Mouse (Mus musculus): Measurements from ENCODE around the gene Snap23. TPM values are rescaled to one million over a fixed set of nuclear protein-coding genes. Genes with fewer than 3 reads are reported as not detected.

The Snap23 gene
- polyA plus RNA-seq, 1 experiment from 2014 or later: 38.1 TPM

- no peak overlapping the region for H3K4me2 ChIP-seq (replicated peaks)
- no peak overlapping the region for H3K9ac ChIP-seq (replicated peaks)
- no peaks in the 10 kb centered on the region for H3K27me3 ChIP-seq
- H3K4me3 ChIP-seq: no peak overlapping the region
- WGBS: 93% methylated on average over 2 of the region's 2 CpGs
- ATAC-seq (ENCODE audit: low FRiP score, low read depth): no peak
- no peaks in the 10 kb centered on the region for H3K4me1 ChIP-seq
- H3K9me3 ChIP-seq: no peaks in the 10 kb centered on the region
- peaks cover 61% of the 10 kb centered on the region for H3K36me3 ChIP-seq
- no peak overlapping the region for H3K27ac ChIP-seq (replicated peaks)
These were observed 30.3 kb downstream of the Snap23 start for GRCm38 (mm10) chr2:120597734-120598133.

GRCm38 (mm10) chr2:120599506-120599905 lies 32.0 kb downstream of the Snap23 start:
- H3K4me3 ChIP-seq: no peak overlapping the region
- no peaks in the 10 kb centered on the region for H3K27me3 ChIP-seq
- no peaks in the 10 kb centered on the region for H3K9me3 ChIP-seq
- ATAC-seq (ENCODE audit: low FRiP score, low read depth): no peak
- H3K27ac ChIP-seq (replicated peaks): no peak overlapping the region
- no peaks in the 10 kb centered on the region for H3K4me1 ChIP-seq
- H3K9ac ChIP-seq (replicated peaks): no peak overlapping the region
- 94% methylated on average over 4 of the region's 4 CpGs for WGBS
- no peak overlapping the region for H3K4me2 ChIP-seq (replicated peaks)
- H3K36me3 ChIP-seq: peaks cover 59% of the 10 kb centered on the region

- H3K9me3 ChIP-seq: no peaks in the 10 kb centered on the region
- no peak overlapping the region for H3K4me2 ChIP-seq (replicated peaks)
- 90% methylated on average over 6 of the region's 6 CpGs for WGBS
- H3K4me3 ChIP-seq: no peak overlapping the region
- no peak overlapping the region for H3K9ac ChIP-seq (replicated peaks)
- no peaks in the 10 kb centered on the region for H3K27me3 ChIP-seq
- ATAC-seq (ENCODE audit: low FRiP score, low read depth): no peak
- H3K27ac ChIP-seq (replicated peaks): no peak overlapping the region
- H3K4me1 ChIP-seq: peaks cover 17% of the 10 kb centered on the region
- peaks cover 20% of the 10 kb centered on the region; the same call in 1 of the 2 replicates for H3K36me3 ChIP-seq
These were observed 38.7 kb downstream of the Snap23 start for GRCm38 (mm10) chr2:120606021-120606690.

GRCm38 (mm10) chr2:120608830-120609723 lies 41.6 kb downstream of the Snap23 start, which contains the start of the genes Haus2 and Lrrc57:
TSS of gene Haus2 (plus strand) at chr2:120609383.
TSS of gene Lrrc57 (minus strand) at chr2:120609520.
- peak; percentile 94 for ATAC-seq (ENCODE audit: low FRiP score, low read depth)
- WGBS: under 1% methylated on average over 52 of the region's 52 CpGs

GRCm38 (mm10) chr2:120616279-120617163 lies 49.0 kb downstream of the Snap23 start:
- H3K36me3 ChIP-seq: peaks cover 56% of the 10 kb centered on the region
- H3K4me2 ChIP-seq (replicated peaks): no peak overlapping the region
- no peaks in the 10 kb centered on the region for H3K9me3 ChIP-seq
- no peaks in the 10 kb centered on the region for H3K27me3 ChIP-seq
- no peak overlapping the region for H3K4me3 ChIP-seq
- no peaks in the 10 kb centered on the region for H3K4me1 ChIP-seq
- H3K9ac ChIP-seq (replicated peaks): no peak overlapping the region
- H3K27ac ChIP-seq (replicated peaks): no peak overlapping the region
- no peak for ATAC-seq (ENCODE audit: low FRiP score, low read depth)
- 91% methylated on average over 5 of the region's 5 CpGs for WGBS

More at GRCm38 (mm10) chr2:120608830-120609723, 41.6 kb downstream of the Snap23 start, which contains the start of the genes Haus2 and Lrrc57:
- Histone ChIP-seq H3K36me3 (peaks cover 26% of the 10 kb centered on the region), H3K9me3 (no peaks in the 10 kb centered on the region), H3K4me1 (peaks cover 17% of the 10 kb centered on the region), H3K4me3 (peak within 1 kb of the TSS; percentile 86), H3K27ac (replicated peaks) (peak within 1 kb of the TSS; percentile 88), H3K27me3 (no peaks in the 10 kb centered on the region), H3K9ac (replicated peaks) (peak within 1 kb of the TSS; percentile 81), H3K4me2 (replicated peaks) (peak within 1 kb of the TSS; percentile 82)

- no peak overlapping the region for H3K27ac ChIP-seq (replicated peaks)
- H3K9ac ChIP-seq (replicated peaks): no peak overlapping the region
- ATAC-seq (ENCODE audit: low FRiP score, low read depth): no peak
- no peaks in the 10 kb centered on the region for H3K27me3 ChIP-seq
- no peaks in the 10 kb centered on the region for H3K9me3 ChIP-seq
- peaks cover 42% of the 10 kb centered on the region for H3K36me3 ChIP-seq
- no peak overlapping the region for H3K4me2 ChIP-seq (replicated peaks)
- 83% methylated on average over 1 of the region's 1 CpGs for WGBS
- no peak overlapping the region for H3K4me3 ChIP-seq
- H3K4me1 ChIP-seq: no peaks in the 10 kb centered on the region
These were observed 52.1 kb downstream of the Snap23 start for GRCm38 (mm10) chr2:120619538-120619937.

GRCm38 (mm10) chr2:120622920-120623319 lies 55.4 kb downstream of the Snap23 start:
- H3K4me1 ChIP-seq: no peaks in the 10 kb centered on the region
- H3K4me3 ChIP-seq: no peak overlapping the region
- no peaks in the 10 kb centered on the region for H3K27me3 ChIP-seq
- no peak overlapping the region for H3K9ac ChIP-seq (replicated peaks)
- H3K4me2 ChIP-seq (replicated peaks): no peak overlapping the region
- no peaks in the 10 kb centered on the region for H3K9me3 ChIP-seq
- no peak for ATAC-seq (ENCODE audit: low FRiP score, low read depth)
- H3K36me3 ChIP-seq: peaks cover 21% of the 10 kb centered on the region
- no peak overlapping the region for H3K27ac ChIP-seq (replicated peaks)

- Histone ChIP-seq H3K9me3 (no peaks in the 10 kb centered on the region), H3K9ac (replicated peaks) (no peak overlapping the region), H3K36me3 (no peaks in the 10 kb centered on the region), H3K27ac (replicated peaks) (0 out of 2 replicates have a peak overlapping the region, but pooled peaks have one; percentile 15), H3K27me3 (0 out of 2 replicates have a peak, but pooled peaks cover 4% of the 10 kb centered on the region), H3K4me3 (peak overlapping the region; percentile 58), H3K4me1 (0 out of 2 replicates have a peak, but pooled peaks cover 7% of the 10 kb centered on the region), H3K4me2 (replicated peaks) (peak overlapping the region; percentile 60)
- peak; percentile 48; the same call in 1 of the 2 replicates for ATAC-seq (ENCODE audit: low FRiP score, low read depth)
- 35% methylated on average over 10 of the region's 10 CpGs for WGBS
These were observed 60.8 kb downstream of the Snap23 start for GRCm38 (mm10) chr2:120628076-120628865.

GRCm38 (mm10) chr2:120628886-120629735 lies 61.6 kb downstream of the Snap23 start, which contains the start of gene Stard9:
TSS of gene Stard9 (plus strand) at chr2:120629121.
- H3K4me1 ChIP-seq: 0 out of 2 replicates have a peak, but pooled peaks cover 7% of the 10 kb centered on the region
- peak within 1 kb of the TSS; percentile 60 for H3K4me2 ChIP-seq (replicated peaks)
- H3K27ac ChIP-seq (replicated peaks): peak within 1 kb of the TSS; percentile 54; the same call in 1 of the 2 replicates
- H3K9me3 ChIP-seq: no peaks in the 10 kb centered on the region
- 0 out of 2 replicates have a peak, but pooled peaks cover 4% of the 10 kb centered on the region for H3K27me3 ChIP-seq
- peak; percentile 100 for ATAC-seq (ENCODE audit: low FRiP score, low read depth)
- H3K36me3 ChIP-seq: no peaks in the 10 kb centered on the region
- peak within 1 kb of the TSS; percentile 58 for H3K4me3 ChIP-seq
- H3K9ac ChIP-seq (replicated peaks): peak within 1 kb of the TSS; percentile 61
- 2% methylated on average over 36 of the region's 36 CpGs for WGBS

GRCm38 (mm10) chr2:120630246-120630645 lies 62.8 kb downstream of the Snap23 start:
- Histone ChIP-seq H3K9ac (replicated peaks) (no peak overlapping the region), H3K4me1 (0 out of 2 replicates have a peak, but pooled peaks cover 7% of the 10 kb centered on the region), H3K36me3 (peaks cover 4% of the 10 kb centered on the region; the same call in 1 of the 2 replicates), H3K27me3 (0 out of 2 replicates have a peak, but pooled peaks cover 4% of the 10 kb centered on the region), H3K4me3 (no peak overlapping the region), H3K9me3 (no peaks in the 10 kb centered on the region), H3K27ac (replicated peaks) (no peak overlapping the region), H3K4me2 (replicated peaks) (no peak overlapping the region)
- ATAC-seq (ENCODE audit: low FRiP score, low read depth): no peak
- 83% methylated on average over 2 of the region's 2 CpGs for WGBS
